Mouse (Mus musculus) heart, postnatal 36 days (tissue): ENCODE results near the gene 5330417C22Rik. TPM values are rescaled to one million over a fixed set of nuclear protein-coding genes. Genes with fewer than 3 reads are reported as not detected.

Source experiments
- DNase-seq, 2 experiments: peaks; one replicate each; pipeline ENCODE4 v3.0.0; 2021 to 2022
- intact Hi-C: fragments of 180-260 bp; cut with DNase I; formaldehyde crosslinking; loops from one replicate; pipeline ENCODE4 v1.15.1; 2025
- total RNA-seq, 2 experiments: library from RNA; stranded (reverse); gene quantifications; 2 replicates each; pipeline ENCODE4 v1.2.3; 2021

The 5330417C22Rik gene
- total RNA-seq, 2 experiments from 2014 or later, result not detected

DNA sequence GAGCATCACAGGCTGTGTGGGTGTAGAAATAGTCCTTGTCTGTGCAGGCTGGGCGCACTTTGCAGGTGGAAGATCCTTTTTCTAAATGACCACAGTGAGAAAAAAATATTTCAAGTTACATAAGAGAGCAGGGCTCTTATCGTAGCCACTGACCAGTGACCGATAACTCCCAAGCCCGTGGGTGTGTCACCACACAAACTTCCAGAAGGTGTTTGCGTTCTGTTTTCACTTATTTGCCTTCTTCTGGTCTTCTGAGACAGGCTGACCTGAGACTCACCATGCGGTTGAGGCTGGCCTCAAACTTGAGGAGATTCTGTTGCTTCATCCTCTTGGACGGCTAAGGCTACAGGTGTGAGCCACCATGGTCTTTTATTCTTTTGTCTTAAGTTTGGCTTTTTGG lies 61.4 kb downstream of the 5330417C22Rik start:
- DNase-seq, result no peak
- intact Hi-C loops, result no loop called here

GRCm38 (mm10) chr3:108467760-108468159 lies 68.6 kb downstream of the 5330417C22Rik start:
- intact Hi-C loops, result no loop called here
- DNase-seq, result no peak

DNA sequence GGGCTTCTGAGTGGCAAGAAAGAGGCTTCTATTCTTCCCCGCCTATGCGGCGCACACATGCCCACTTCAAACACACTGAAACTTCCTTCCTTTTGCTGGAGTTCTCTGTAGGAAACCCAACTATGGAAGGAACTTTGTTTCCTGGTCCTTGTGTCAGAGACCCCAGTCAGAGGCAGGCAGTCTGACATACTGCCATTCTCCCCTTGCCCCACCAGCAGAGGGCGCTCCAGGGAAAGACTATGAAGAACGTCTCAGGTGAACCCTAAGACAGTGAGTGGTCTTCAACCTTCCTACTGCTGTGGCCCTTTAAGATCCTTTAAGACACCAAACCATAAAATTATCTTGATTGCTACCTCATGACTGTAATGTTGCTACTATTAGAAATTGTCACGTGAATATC lies 69.9 kb downstream of the 5330417C22Rik start:
- intact Hi-C loops, result no loop called here
- peak; percentile 17 to 54 for DNase-seq

DNA sequence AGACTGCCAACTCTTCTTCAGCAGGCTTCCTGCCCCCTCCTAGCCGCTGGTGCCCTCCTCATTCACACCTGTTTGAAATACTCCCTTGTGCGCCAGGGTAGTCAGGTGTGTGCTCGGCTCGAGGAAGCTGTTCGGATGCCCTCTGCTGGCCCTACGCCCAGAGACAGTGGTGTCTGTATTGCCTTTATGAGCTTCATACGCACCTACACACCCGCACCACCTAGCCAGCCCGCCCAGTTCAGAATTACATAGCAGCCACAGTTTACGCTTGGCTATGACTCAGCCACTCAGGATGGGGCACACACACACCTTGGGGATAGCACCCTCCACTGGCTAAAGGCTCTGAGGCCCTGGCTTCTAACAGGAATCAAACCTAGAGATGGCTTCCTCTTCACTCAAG lies 77.5 kb downstream of the 5330417C22Rik start:
- intact Hi-C loops, result loop anchor here (5.0 kb wide), 1 partner anchor 47 kb away; no protein-coding TSS in a partner anchor
- no peak for DNase-seq

DNA sequence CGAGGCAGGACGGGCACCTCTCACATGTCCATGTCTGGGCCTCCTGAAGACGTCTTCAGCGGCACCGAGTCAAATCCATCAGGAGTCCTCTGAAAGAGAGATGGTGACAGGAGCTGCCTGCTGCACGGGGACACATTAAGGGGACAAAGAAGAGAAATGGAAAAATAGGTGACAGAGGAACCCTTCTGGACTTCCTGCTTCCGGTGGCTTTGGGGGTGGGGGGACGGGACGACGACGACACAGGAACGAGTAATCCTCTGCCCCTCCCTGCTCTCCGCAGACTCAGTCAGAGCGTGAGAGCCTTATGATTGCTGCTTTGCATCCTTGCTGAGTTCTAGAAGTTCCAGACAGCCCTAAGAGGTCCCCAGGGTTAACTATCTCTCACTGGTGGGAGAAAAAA lies 78.0 kb downstream of the 5330417C22Rik start:
- DNase-seq, result no peak
- intact Hi-C loops, result loop anchor here (5.0 kb wide), 1 partner anchor 46 kb away; no protein-coding TSS in a partner anchor

DNA sequence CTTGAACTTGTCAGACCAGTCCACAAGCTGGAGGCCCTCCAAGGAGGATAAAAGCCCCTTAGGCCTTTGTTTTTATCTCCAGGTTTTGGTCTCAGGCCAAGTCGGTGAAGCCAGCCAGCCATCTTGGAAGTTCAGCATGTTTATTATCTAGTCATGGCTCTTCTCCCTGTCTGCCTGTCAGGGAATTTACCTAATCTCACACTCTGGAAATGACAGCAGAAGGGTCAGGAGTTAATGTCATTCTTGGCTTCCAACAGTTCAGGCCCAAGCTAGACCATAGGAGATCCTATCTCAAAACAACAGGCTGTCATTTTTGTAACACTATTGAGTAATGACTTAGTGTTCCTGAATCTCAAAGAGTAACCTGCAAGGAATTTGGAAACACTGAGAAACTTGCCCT lies 82.2 kb downstream of the 5330417C22Rik start:
- intact Hi-C loops, result no loop called here
- no peak for DNase-seq

DNA sequence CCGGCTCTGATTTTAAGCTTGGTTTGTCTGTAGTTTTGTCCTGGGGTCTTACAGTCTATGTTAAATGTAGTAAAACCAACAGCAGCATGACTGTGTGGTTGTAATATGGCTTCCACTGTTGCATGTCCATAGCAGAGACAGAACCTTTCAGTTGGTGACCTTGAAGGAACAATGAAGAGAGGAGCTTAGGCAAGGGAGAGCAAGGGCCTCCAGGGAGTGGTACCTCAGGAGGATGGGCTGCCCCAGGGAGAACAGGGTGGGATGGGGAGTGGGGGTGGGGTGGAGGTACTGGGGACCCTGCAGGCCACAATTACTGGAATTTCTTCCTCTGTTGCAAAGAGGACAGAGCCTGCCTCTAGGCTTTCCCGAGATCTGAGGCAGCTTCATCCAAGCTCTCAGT lies 84.4 kb downstream of the 5330417C22Rik start:
- DNase-seq, result no peak

GRCm38 (mm10) chr3:108445366-108445705 lies 91.0 kb downstream of the 5330417C22Rik start:
- intact Hi-C loops, result no loop called here
- no peak for DNase-seq

More for the DNA sequence above, 84.4 kb downstream of the 5330417C22Rik start:
- intact Hi-C loops, result no loop called here

GRCm38 (mm10) chr3:108444698-108445365 lies 91.5 kb downstream of the 5330417C22Rik start, which contains the start of gene Sars:
TSS of gene Sars (minus strand) at chr3:108445209.
- intact Hi-C loops, result no loop called here

DNA sequence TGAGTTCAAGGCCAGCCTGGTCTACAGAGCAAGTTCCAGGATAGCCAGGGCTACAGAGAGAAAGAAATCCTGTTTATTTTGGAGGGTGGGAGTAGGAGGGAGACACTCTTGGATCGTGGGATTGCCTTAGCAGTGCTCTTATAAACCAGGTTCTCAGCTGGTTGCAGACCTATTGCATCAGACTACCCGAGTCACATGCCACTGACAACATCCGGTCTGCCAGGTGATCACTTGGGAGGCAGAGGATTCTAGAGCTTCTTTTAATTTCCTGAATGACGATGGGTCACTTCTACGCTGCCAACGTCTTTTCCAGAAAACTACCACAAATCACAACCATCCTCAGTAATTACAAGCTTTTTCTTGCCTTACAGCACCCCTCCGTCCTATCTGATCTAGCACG lies 92.3 kb downstream of the 5330417C22Rik start:
- intact Hi-C loops, result no loop called here
- DNase-seq, result peak; percentile 29 to 34

More at GRCm38 (mm10) chr3:108444698-108445365, 91.5 kb downstream of the 5330417C22Rik start, which contains the start of gene Sars:
- DNase-seq, result peak; percentile 89 to 90

GRCm38 (mm10) chr3:108436380-108436714 lies 100.0 kb downstream of the 5330417C22Rik start:
- DNase-seq, result no peak
- intact Hi-C loops, result no loop called here

DNA sequence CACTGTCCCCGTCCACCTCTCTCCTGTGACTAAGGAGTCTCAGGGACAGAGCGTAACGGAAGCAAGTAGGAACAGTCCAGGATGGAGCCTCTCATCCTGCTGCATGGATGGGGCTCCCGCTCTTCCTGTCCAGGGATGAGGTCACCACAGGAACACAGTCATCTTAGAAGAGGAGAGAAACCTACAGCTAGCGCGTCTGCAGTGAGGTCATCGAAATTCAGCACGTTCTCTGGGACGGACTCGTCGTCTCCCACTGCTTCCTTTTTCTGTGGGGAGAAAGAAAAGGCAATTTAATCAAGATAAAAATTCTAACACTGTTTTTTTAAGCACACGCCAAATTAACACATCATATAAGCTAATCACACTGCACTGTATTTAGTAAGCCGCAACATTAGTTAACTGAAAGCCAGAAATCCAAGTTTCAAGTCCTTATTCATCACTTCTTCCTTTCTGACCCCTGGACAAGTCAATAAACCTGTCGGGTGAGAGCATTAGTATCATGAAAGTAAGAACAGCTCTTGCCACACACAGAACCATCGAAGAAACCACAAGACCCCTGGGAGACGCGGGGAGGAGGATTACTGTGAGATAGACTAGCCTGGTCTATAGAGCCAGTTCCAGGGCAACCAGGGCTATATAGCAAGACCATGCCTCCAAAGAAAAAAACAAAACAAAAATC lies 100.5 kb downstream of the 5330417C22Rik start:
- DNase-seq, result no peak
- intact Hi-C loops, result no loop called here

DNA sequence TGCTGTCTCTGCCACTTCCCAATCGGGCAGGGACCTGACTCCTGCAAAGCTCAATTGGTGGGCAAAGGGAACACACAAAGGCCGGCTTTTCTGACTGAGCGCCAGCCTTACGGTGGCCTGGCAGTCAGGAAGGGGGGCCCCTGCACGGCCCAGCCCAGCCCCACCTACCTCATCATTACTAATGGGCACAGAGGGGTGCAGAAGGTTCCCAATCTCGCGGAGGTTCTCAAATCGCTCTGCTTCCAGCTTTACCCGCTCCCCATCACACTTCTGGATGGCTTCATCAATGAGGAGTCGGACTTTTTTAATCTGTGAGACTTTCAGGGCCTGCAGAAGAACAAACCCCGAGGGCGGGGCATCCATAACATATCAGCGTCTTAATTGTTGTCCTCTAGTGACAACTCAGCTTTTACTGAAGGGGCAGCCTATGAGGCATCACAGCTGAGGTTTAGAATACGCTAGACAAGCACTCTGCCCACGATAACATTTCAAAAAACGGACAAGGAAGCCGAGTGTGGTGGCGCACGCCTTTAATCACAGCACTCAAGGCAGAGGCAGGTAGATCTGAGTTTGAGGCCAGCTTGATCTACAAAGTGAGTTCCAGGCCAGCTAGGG lies 102.3 kb downstream of the 5330417C22Rik start:
- no peak for DNase-seq
- intact Hi-C loops, result no loop called here

GRCm38 (mm10) chr3:108433188-108433880 lies 103.0 kb downstream of the 5330417C22Rik start:
- no peak for DNase-seq
- intact Hi-C loops, result no loop called here

- DNase-seq, result no peak
- intact Hi-C loops, result no loop called here
Observed at GRCm38 (mm10) chr3:108432542-108433187, 103.7 kb downstream of the 5330417C22Rik start.

DNA sequence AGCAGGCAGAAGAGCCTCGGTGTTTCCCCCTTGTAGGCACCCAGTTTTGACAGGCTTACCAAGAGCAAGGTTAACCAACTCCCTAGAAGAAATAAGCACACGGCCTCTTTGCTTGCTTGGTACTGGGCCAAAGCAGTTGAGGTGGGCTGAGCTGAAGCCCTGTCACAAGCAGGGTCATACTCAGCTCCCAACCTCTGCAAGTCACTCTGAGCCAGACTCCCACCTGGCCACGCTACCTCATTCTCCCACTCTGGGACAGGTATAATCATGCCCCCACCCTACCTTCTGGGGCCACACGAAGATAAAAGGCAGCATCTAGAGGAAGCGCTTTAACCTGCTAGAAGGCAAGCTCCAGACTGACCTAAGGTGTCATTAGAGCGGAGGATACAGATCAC lies 110.7 kb downstream of the 5330417C22Rik start:
- DNase-seq, result no peak
- intact Hi-C loops, result no loop called here

DNA sequence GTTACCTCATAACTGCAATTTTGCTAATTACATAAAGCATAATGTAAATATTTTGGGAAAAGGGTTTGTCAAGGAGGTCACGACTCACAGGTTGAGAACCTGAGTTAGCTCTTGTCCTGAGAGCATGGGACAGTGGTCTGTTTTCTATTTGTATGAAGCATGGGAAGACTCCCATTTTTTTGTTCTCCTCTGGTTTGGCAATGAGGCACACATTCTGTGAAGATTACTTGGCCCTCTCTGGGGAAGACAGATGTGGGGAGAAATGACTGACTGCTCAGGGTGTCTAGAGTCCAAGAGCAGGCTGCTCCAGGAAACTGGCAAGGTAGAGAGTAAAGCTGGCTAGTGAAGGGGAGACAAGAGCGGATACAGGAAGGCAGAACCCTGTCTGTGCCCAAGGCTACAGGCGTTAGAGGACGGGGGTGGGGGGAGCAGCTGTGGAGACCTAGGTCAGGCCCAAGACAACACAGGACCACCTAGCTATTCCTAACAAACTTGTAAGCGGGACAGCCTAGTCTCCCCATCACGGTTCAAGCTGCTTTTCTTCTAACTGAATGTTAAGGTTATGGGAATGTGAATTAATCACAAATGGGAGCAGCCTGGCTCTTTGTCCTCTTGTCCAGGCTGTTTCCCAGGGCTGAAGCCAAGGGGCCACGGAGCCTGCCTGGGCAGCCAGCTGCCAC lies 111.3 kb downstream of the 5330417C22Rik start:
- intact Hi-C loops, result no loop called here
- DNase-seq, result no peak

DNA sequence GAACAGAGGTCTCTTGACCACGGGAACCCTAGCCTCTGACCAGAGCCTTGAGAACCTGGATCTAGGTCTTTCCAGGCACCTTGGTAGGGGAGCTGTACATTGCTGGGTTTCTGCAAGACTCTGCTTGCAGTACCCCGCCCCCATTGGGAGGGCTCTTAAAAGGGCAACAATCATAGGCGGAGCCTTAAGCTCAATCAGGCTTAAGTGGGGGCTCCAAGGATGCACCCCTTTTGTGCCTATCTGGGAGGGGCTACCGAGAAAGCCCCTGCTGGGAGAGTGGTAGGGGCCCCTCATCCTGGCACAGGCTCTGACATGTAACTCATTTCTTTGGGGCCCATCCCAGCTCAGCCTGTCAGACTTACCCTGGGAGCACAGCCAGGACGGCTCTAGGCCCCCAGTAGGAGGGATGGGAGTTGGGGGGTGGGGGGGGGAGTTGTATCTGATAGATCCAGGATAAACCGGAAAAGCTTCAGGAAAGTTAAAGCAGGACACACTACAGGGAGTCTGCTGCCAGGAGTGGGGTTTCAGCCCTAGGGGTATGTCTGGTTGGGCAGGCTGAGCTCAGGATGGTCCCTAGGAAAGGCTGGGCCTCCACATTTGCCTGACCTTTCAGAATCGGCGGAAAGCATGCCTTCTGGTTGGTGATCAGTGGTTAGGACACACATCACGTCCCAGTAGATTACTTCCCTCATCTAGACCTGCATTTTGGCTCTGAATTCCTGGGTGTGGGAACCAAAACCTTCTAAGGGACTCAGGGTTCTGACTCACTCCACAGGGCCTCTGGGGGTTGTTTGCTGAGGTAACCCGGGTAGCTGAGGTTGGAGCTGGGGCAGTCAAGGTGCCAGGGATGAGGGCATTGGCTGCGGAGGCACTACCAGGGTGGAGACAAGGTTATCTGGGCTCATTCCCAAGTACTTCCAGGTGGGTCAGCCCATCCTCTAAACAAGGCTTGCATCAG lies 112.2 kb downstream of the 5330417C22Rik start:
- peak; percentile 15 to 27 for DNase-seq
- intact Hi-C loops, result no loop called here

DNA sequence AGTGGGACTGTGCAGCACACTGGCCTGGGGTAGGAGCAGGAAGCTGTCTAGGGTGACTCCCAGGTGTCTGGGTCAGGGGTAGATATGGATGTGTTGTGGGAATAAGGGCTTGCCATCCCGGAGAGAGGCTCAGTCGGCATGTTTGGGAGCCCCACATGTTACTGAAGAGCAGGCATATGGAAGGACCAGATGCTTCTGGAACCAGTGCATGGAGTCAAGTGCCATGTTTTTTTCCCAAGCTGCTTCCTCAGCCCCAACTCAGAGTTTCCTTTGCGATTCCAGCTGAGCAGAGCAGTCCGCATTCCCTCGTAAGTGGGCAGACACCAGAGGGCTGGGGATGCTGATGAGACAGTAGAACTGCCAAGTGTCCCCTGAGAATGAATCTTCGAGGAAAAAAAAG lies 113.3 kb downstream of the 5330417C22Rik start:
- intact Hi-C loops, result no loop called here
- DNase-seq, result no peak
